Mouse (Mus musculus) activated CD4-positive, CD25-positive, alpha-beta regulatory T cell, adult 9 weeks (primary cell): ENCODE measurements around the gene Kel. TPM values are rescaled to one million over a fixed set of nuclear protein-coding genes. Genes with fewer than 3 reads are reported as not detected.

Experiments used
- polyA plus RNA-seq: library from polyadenylated mRNA; unstranded; fragments of 100-300 nt; shearing (Covaris generic); gene quantifications from one replicate; pipeline ENCODE4 v1.2.1, GENCODE M21; 2017

The Kel gene
- polyA plus RNA-seq = 0.67 TPM

DNA sequence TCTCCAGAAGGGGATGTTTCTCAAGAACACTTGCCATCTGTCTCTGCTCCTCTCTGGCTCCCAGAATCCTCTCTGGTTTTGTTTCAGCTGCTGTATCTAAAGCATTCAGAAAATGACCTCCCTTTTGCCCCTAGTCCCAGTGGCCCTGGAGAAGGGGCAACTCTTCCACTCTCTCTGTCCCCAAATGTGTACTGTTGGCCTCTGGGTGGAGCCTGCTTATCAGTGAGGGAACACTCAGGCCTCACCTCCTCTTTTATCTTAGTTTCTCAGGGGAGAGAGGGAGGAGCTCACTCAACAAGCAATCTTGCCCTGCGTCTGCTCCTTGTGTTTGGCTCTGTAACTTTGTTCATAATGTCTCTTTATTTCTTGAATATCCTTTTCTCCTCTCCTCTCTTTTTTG lies at the start of gene Kel:
Kel (minus strand) TSS at position 217 of the 400 bp plus-strand sequence.

DNA sequence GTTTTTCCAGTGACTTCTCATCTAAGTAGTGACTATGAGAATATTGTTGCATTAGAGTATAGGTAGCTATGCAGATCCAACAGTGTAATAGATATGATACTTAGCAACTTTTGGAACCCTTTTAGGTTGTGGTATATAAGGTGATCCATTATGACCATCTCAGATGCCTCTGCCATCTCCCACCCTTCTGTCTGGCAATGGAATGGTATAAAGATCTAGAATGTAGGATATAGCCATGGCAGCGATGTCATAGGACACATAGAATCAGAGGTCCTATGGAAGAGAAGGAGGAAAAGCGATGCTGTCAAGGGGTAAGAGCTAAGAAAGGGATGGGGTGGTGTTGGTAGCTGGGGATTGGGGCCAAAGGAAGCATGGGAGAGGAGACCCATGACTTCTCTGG lies 20.0 kb downstream of the Kel start, which contains the start of gene Llcfc1:
Llcfc1 (plus strand) TSS at position 301 of the 400 bp plus-strand sequence.

DNA sequence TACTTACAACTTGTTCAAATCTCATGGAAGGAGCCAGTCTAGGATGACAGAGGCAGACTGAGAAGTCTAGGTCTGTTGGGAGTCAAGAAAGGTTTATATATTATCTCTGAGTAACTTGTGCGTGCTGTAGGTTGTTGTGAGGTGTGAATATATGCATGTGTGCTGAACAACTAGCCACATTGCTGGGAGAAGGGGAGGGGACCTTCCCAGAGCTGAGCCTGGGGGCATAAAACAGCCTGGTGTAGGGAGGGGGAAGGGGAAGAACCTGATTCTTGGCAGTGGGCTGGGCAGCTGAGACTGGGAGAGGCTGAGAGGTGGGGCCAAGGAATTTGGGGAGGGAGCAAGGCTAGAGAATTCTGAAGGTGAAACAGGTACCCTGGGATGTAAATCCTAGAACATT lies 23.5 kb downstream of the Kel start, which contains the start of gene Trpv5:
Trpv5 (minus strand) TSS at position 101 of the 400 bp plus-strand sequence.

Other genes starting within 250 kb of the Kel start
- gene Prss1, start 245.4 kb downstream of the Kel start, polyA plus RNA-seq = not detected
- 1.4 TPM for gene Prss2, start 182.6 kb downstream of the Kel start, polyA plus RNA-seq
- gene Ephb6, start 98.9 kb downstream of the Kel start, polyA plus RNA-seq = 49.1 TPM
- 0.50 TPM for gene Trpv6, start 67.9 kb downstream of the Kel start, polyA plus RNA-seq
- not detected for gene Trpv5, start 23.6 kb downstream of the Kel start, polyA plus RNA-seq
- not detected for gene Llcfc1, start 19.9 kb downstream of the Kel start, polyA plus RNA-seq
- gene Olfr459, start 70.8 kb upstream of the Kel start, polyA plus RNA-seq = 0.07 TPM
- gene Pip, start 143.2 kb upstream of the Kel start, polyA plus RNA-seq = not detected
- gene Sval2, start 148.7 kb upstream of the Kel start, polyA plus RNA-seq = not detected
- gene Sval1, start 247.3 kb upstream of the Kel start, polyA plus RNA-seq = not detected